Comparison of ENCODE assay signal across 8 mouse cellular contexts in genomic region chr4:136173210-136173715, GRCm38 (mm10). TPM values are rescaled to one million over a fixed set of nuclear protein-coding genes. Genes with fewer than 3 reads are reported as not detected.
DNase-seq lines count a peak whose midpoint lies in the region; ATAC-seq and TF ChIP-seq lines count a peak whose summit lies in the region.

No protein-coding gene starts in this region.

- DNase-seq in embryonic facial prominence, embryonic 14.5 days (ENCODE audit: low spot score), result no peak
- DNase-seq in left cerebral cortex, postnatal 4 days, result no peak
- DNase-seq in urinary bladder, postnatal 4 days (ENCODE audit: low spot score in 2 of 2), result no peak
- no peak for DNase-seq in left cerebral cortex, adult 9 months (ENCODE audit: low spot score in 2 of 2)

- H3K27me3 ChIP-seq in megakaryocyte, embryonic 14.5 days (replicated peaks), result peaks cover 8% of the 10 kb centered on the region
- H3K27me3 ChIP-seq in embryonic facial prominence, embryonic 14.5 days (replicated peaks; ENCODE audit: control insufficient read depth, insufficient read depth, low read length), result no peaks in the 10 kb centered on the region
- no peaks in the 10 kb centered on the region for H3K27me3 ChIP-seq in limb, embryonic 12.5 days
- no peaks in the 10 kb centered on the region for H3K27me3 ChIP-seq in small intestine, adult 2 months (ENCODE audit: control insufficient read depth, insufficient read depth, low read length)

- TF ChIP-seq POLR2A in small intestine, adult 2 months (IDR thresholded peaks at IDR 0.05; ENCODE audit: low read depth, low read length), result peak; percentile 39; the same call in 1 of the 2 replicates

- peak overlapping the region; percentile 100 for H3K4me2 ChIP-seq in embryonic facial prominence, embryonic 14.5 days (ENCODE audit: low read depth, low read length)
- peak overlapping the region; percentile 97 for H3K4me2 ChIP-seq in limb, embryonic 12.5 days

- TF ChIP-seq CTCF in small intestine, adult 2 months (IDR thresholded peaks at IDR 0.05; ENCODE audit: extremely low read depth, insufficient read length, insufficient replicate concordance, low read depth, low read length), result no peak

- no peak overlapping the region for H3K27ac ChIP-seq in embryonic facial prominence, embryonic 14.5 days (replicated peaks; ENCODE audit: low read depth, low read length)
- H3K27ac ChIP-seq in limb, embryonic 12.5 days, result peak overlapping the region; percentile 78
- peak overlapping the region; percentile 90 for H3K27ac ChIP-seq in small intestine, adult 2 months (ENCODE audit: insufficient read depth, low read depth, low read length)

- peak overlapping the region; percentile 97 for H3K4me3 ChIP-seq in megakaryocyte, embryonic 14.5 days (replicated peaks)
- H3K4me3 ChIP-seq in embryonic facial prominence, embryonic 14.5 days (ENCODE audit: low read depth, low read length), result peak overlapping the region; percentile 76
- H3K4me3 ChIP-seq in limb, embryonic 12.5 days (replicated peaks), result peak overlapping the region; percentile 78
- peak overlapping the region; percentile 95 for H3K4me3 ChIP-seq in small intestine, adult 2 months (ENCODE audit: low read depth, low read length)

- intact Hi-C loops in left cerebral cortex, postnatal 4 days (cut with DNase I), result no loop called here

- H3K9me3 ChIP-seq in megakaryocyte, embryonic 14.5 days, result no peaks in the 10 kb centered on the region
- H3K9me3 ChIP-seq in embryonic facial prominence, embryonic 14.5 days (ENCODE audit: control insufficient read depth, low read length), result no peaks in the 10 kb centered on the region
- no peaks in the 10 kb centered on the region for H3K9me3 ChIP-seq in limb, embryonic 12.5 days

- peak overlapping the region; percentile 73 for H3K9ac ChIP-seq in embryonic facial prominence, embryonic 14.5 days (ENCODE audit: low read depth, low read length)
- peak overlapping the region; percentile 78 for H3K9ac ChIP-seq in limb, embryonic 12.5 days (replicated peaks)

- peaks cover 6% of the 10 kb centered on the region for H3K36me3 ChIP-seq in megakaryocyte, embryonic 14.5 days (replicated peaks; ENCODE audit: low read length)
- no peaks in the 10 kb centered on the region for H3K36me3 ChIP-seq in embryonic facial prominence, embryonic 14.5 days (ENCODE audit: control insufficient read depth, insufficient read depth, low read length)
- 0 out of 2 replicates have a peak, but pooled peaks cover 4% of the 10 kb centered on the region for H3K36me3 ChIP-seq in limb, embryonic 12.5 days
- no peaks in the 10 kb centered on the region for H3K36me3 ChIP-seq in small intestine, adult 2 months (ENCODE audit: control insufficient read depth, insufficient read depth, low read length)

- WGBS in embryonic facial prominence, embryonic 14.5 days, result 5% methylated on average over 14 of the region's 14 CpGs
- 4% methylated on average over 14 of the region's 14 CpGs for WGBS in limb, embryonic 12.5 days
- 2% methylated on average over 14 of the region's 14 CpGs for WGBS in small intestine, adult 2 months

- no peak for ATAC-seq in megakaryocyte, adult 5-6 weeks (ENCODE audit: poor library complexity, severe bottlenecking)
- ATAC-seq in embryonic facial prominence, embryonic 14.5 days (ENCODE audit: low read depth), result no peak
- no peak for ATAC-seq in limb, embryonic 12.5 days (ENCODE audit: insufficient number of reproducible peaks, insufficient read depth, low FRiP score, low TSS enrichment, low read depth)

- peaks cover 68% of the 10 kb centered on the region for H3K4me1 ChIP-seq in megakaryocyte, embryonic 14.5 days
- peaks cover 24% of the 10 kb centered on the region for H3K4me1 ChIP-seq in embryonic facial prominence, embryonic 14.5 days (ENCODE audit: control insufficient read depth, insufficient read depth, low read length)
- peaks cover 55% of the 10 kb centered on the region for H3K4me1 ChIP-seq in limb, embryonic 12.5 days (replicated peaks)
- peaks cover 45% of the 10 kb centered on the region for H3K4me1 ChIP-seq in small intestine, adult 2 months (ENCODE audit: control insufficient read depth, insufficient read depth, insufficient read length, low read length)

RNA-seq across cellular contexts. Expression of gene E2f2, which starts 1.1 kb away (rescaled TPM):
- 10.5 and 25.7 TPM in 2 replicates for polyA plus RNA-seq in megakaryocyte, embryonic 14.5 days (2012; ENCODE audit: insufficient read depth, low replicate concordance)
- total RNA-seq in megakaryocyte, adult 5-6 weeks (2015), result 78.1 and 107 TPM in 2 replicates
- total RNA-seq in megakaryocyte, adult 5-6 weeks (2017), result 59.4 and 63.6 TPM in 2 replicates
- polyA plus RNA-seq in embryonic facial prominence, embryonic 14.5 days (2014; fragmentation: Nextera tagmentation; extraction: Ambion mirVana), result 7.9 and 10.1 TPM in 2 replicates
- 10.6 and 10.8 TPM in 2 replicates for polyA plus RNA-seq in limb, embryonic 12.5 days (2016; fragmentation: Nextera tagmentation; extraction: Ambion mirVana)
- 7.5 and 11.5 TPM in 2 replicates for polyA plus RNA-seq in small intestine, adult 2 months (2012; rRNA removed)
- 1 to 10 TPM; 1.4 to 1.5 TPM for total RNA-seq in left cerebral cortex, postnatal 4 days (2021)

RNA-seq across cellular contexts. Expression of gene Id3, which starts 30.0 kb away (rescaled TPM):
- 13.8 TPM in 1 of 2 replicates, not detected in the other for polyA plus RNA-seq in megakaryocyte, embryonic 14.5 days (2012; ENCODE audit: insufficient read depth, low replicate concordance)
- total RNA-seq in megakaryocyte, adult 5-6 weeks (2015), result 1.9 and 2.0 TPM in 2 replicates
- 0.77 and 1.8 TPM in 2 replicates for total RNA-seq in megakaryocyte, adult 5-6 weeks (2017)
- 404 and 407 TPM in 2 replicates for polyA plus RNA-seq in embryonic facial prominence, embryonic 14.5 days (2014; fragmentation: Nextera tagmentation; extraction: Ambion mirVana)
- polyA plus RNA-seq in limb, embryonic 12.5 days (2016; fragmentation: Nextera tagmentation; extraction: Ambion mirVana), result 652 and 658 TPM in 2 replicates
- polyA plus RNA-seq in small intestine, adult 2 months (2012; rRNA removed), result 262 and 519 TPM in 2 replicates
- 10 to 100 TPM; 50.9 to 52.7 TPM for total RNA-seq in left cerebral cortex, postnatal 4 days (2021)

RNA-seq across cellular contexts. Expression of gene Asap3, which starts 32.9 kb away (rescaled TPM):
- polyA plus RNA-seq in megakaryocyte, embryonic 14.5 days (2012; ENCODE audit: insufficient read depth, low replicate concordance), result not detected in 2 replicates
- not detected in 2 replicates for total RNA-seq in megakaryocyte, adult 5-6 weeks (2015)
- 0.04 TPM in 1 of 2 replicates, not detected in the other for total RNA-seq in megakaryocyte, adult 5-6 weeks (2017)
- polyA plus RNA-seq in embryonic facial prominence, embryonic 14.5 days (2014; fragmentation: Nextera tagmentation; extraction: Ambion mirVana), result 8.1 and 11.3 TPM in 2 replicates
- 9.9 and 11.3 TPM in 2 replicates for polyA plus RNA-seq in limb, embryonic 12.5 days (2016; fragmentation: Nextera tagmentation; extraction: Ambion mirVana)
- polyA plus RNA-seq in small intestine, adult 2 months (2012; rRNA removed), result 1.3 and 2.0 TPM in 2 replicates
- 1 to 10 TPM; 4.2 to 4.9 TPM for total RNA-seq in left cerebral cortex, postnatal 4 days (2021)

Comparison
In these comparisons a context has a peak if more than half of its experiments do, and no peak if none do; other contexts are left out.
1. RNA of gene Id3, which starts 30.0 kb away (polyA plus RNA-seq): 652 to 658 TPM in limb, embryonic 12.5 days, 262 to 519 TPM in small intestine, adult 2 months and 404 to 407 TPM in embryonic facial prominence, embryonic 14.5 days; 13.8 TPM in megakaryocyte, embryonic 14.5 days; every median in the first group is over 10 times any median in the second.
2. Peak in every context shown above with its lines, with median percentiles within 50 percentile points of each other: H3K4me3 ChIP-seq.